Mouse (Mus musculus): ENCODE measurements around the gene Adcy7.

Gene Adcy7

GRCm38 (mm10) chr8:88272231-88273050 is at the start of gene Adcy7:
Adcy7 (plus strand) TSS chr8:88272403.
- no peak for DNase-seq (ENCODE audit: low read depth)

GRCm38 (mm10) chr8:88225358-88225757 is 46.8 kb upstream of the Adcy7 start:
- DNase-seq (ENCODE audit: low read depth) = no peak

GRCm38 (mm10) chr8:88227851-88228250 is 44.4 kb upstream of the Adcy7 start:
- DNase-seq (ENCODE audit: low read depth) = no peak

- no peak for DNase-seq (ENCODE audit: low read depth)
Measured at GRCm38 (mm10) chr8:88228286-88228685, 43.9 kb upstream of the Adcy7 start.

- DNase-seq (ENCODE audit: low read depth) = peak; percentile 57
Measured at GRCm38 (mm10) chr8:88228800-88229199, 43.4 kb upstream of the Adcy7 start.

- peak; percentile 28 for DNase-seq (ENCODE audit: low read depth)
Measured at GRCm38 (mm10) chr8:88236666-88237065, 35.5 kb upstream of the Adcy7 start.

GRCm38 (mm10) chr8:88237606-88238005 is 34.6 kb upstream of the Adcy7 start:
- DNase-seq (ENCODE audit: low read depth) = peak; percentile 63

- no peak for DNase-seq (ENCODE audit: low read depth)
Measured at GRCm38 (mm10) chr8:88239277-88239676, 32.9 kb upstream of the Adcy7 start.

GRCm38 (mm10) chr8:88241871-88242270 is 30.3 kb upstream of the Adcy7 start:
- DNase-seq (ENCODE audit: low read depth) = no peak

GRCm38 (mm10) chr8:88244298-88244697 is 27.9 kb upstream of the Adcy7 start:
- peak; percentile 72 for DNase-seq (ENCODE audit: low read depth)

GRCm38 (mm10) chr8:88252791-88253190 is 19.4 kb upstream of the Adcy7 start:
- DNase-seq (ENCODE audit: low read depth) = peak; percentile 51

GRCm38 (mm10) chr8:88254957-88255356 is 17.2 kb upstream of the Adcy7 start:
- no peak for DNase-seq (ENCODE audit: low read depth)

- DNase-seq (ENCODE audit: low read depth) = no peak
Measured at GRCm38 (mm10) chr8:88258024-88258423, 14.2 kb upstream of the Adcy7 start.

GRCm38 (mm10) chr8:88258544-88258943 is 13.7 kb upstream of the Adcy7 start:
- DNase-seq (ENCODE audit: low read depth) = no peak

- no peak for DNase-seq (ENCODE audit: low read depth)
Measured at GRCm38 (mm10) chr8:88260466-88260980, 11.7 kb upstream of the Adcy7 start.

GRCm38 (mm10) chr8:88262831-88263635 is 9.2 kb upstream of the Adcy7 start:
- DNase-seq (ENCODE audit: low read depth) = no peak

GRCm38 (mm10) chr8:88265511-88265910 is 6.7 kb upstream of the Adcy7 start:
- DNase-seq (ENCODE audit: low read depth) = peak; percentile 60

GRCm38 (mm10) chr8:88266170-88266800 is 5.9 kb upstream of the Adcy7 start:
- peak; percentile 79 for DNase-seq (ENCODE audit: low read depth)

GRCm38 (mm10) chr8:88266801-88267403 is 5.3 kb upstream of the Adcy7 start:
- DNase-seq (ENCODE audit: low read depth) = no peak

GRCm38 (mm10) chr8:88269107-88269875 is 2.9 kb upstream of the Adcy7 start:
- DNase-seq (ENCODE audit: low read depth) = peak; percentile 52

- no peak for DNase-seq (ENCODE audit: low read depth)
Measured at GRCm38 (mm10) chr8:88270086-88270485, 2.1 kb upstream of the Adcy7 start.

Data from 416B (cell line).